Mouse (Mus musculus) left cerebral cortex, adult 6 months (tissue): Measurements from ENCODE around the gene Parvg. TPM values are rescaled to one million over a fixed set of nuclear protein-coding genes. Genes with fewer than 3 reads are reported as not detected.

ENCODE experiments used
- long read RNA-seq, 2 experiments: library from polyadenylated mRNA; unstranded; transcript quantifications; one replicate each; pipeline ENCODE4 v2.0.0; 2019 to 2020
- polyA plus RNA-seq: library from polyadenylated mRNA; unstranded; fragments of <200 nt; fragmentation: Nextera tagmentation; gene quantifications from 2 replicates; pipeline ENCODE4 v1.2.3, GENCODE M21; 2021

The Parvg gene
- 4.2 and 4.4 TPM in 2 replicates for polyA plus RNA-seq
- long read RNA-seq, experiment 1, transcript Parvg-201 (13 exons, 2,619 nt): major isoform, 24 of 29 reads
- long read RNA-seq, experiment 1, partial matches to known transcripts: 4 of 29 reads
- long read RNA-seq, experiment 1, other reads (novel, unspliced or antisense): 1 of 29 reads
- long read RNA-seq, experiment 2, partial matches to known transcripts: 0 of 5 reads
- long read RNA-seq, experiment 2, other reads (novel, unspliced or antisense): 1 of 5 reads

GRCm38 (mm10) chr15:84323966-84324869 lies at the start of gene Parvg:
Gene Parvg (plus strand): TSS chr15:84324026.

Other genes starting within 250 kb of the Parvg start
- 387 and 489 TPM in 2 replicates for gene Sult4a1, start 218.3 kb upstream of the Parvg start, polyA plus RNA-seq
- gene Pnpla5, start 200.9 kb upstream of the Parvg start, polyA plus RNA-seq: not detected in 2 replicates
- 1.4 TPM in 2 replicates for gene Pnpla3, start 156.2 kb upstream of the Parvg start, polyA plus RNA-seq
- 31.1 and 54.5 TPM in 2 replicates for gene Samm50, start 131.8 kb upstream of the Parvg start, polyA plus RNA-seq
- 1.0 and 1.5 TPM in 2 replicates for gene Parvb, start 92.0 kb upstream of the Parvg start, polyA plus RNA-seq
- gene Shisal1, start 123.1 kb downstream of the Parvg start, polyA plus RNA-seq: 8.7 and 12.5 TPM in 2 replicates
- 27.6 and 28.1 TPM in 2 replicates for gene Rtl6, start 233.8 kb downstream of the Parvg start, polyA plus RNA-seq